Mouse (Mus musculus): Measurements from ENCODE around the gene Mecom. TPM values are rescaled to one million over a fixed set of nuclear protein-coding genes. Genes with fewer than 3 reads are reported as not detected.

Gene Mecom
- total RNA-seq, 1 experiment: 2.3 TPM

GRCm38 (mm10) chr3:30276099-30276498 is 271.7 kb downstream of the Mecom start:
- Histone ChIP-seq H3K9me3 (ENCODE audit: control insufficient read depth, insufficient read depth, low read depth, low read length) (no peaks in the 10 kb centered on the region), H3K27ac (ENCODE audit: insufficient read depth, low read depth, low read length, poor library complexity, severe bottlenecking) (no peak overlapping the region), H3K4me3 (ENCODE audit: insufficient read depth in 1 of 2, low read depth in 1 of 2, low read length in 2 of 2, poor library complexity in 1 of 2, severe bottlenecking in 1 of 2) (no peak overlapping the region), H3K9ac (ENCODE audit: insufficient read depth, low read depth, low read length, poor library complexity, severe bottlenecking) (no peak overlapping the region), H3K4me1 (ENCODE audit: control insufficient read depth in 2 of 2, insufficient read depth in 2 of 2, low read length in 2 of 2, poor library complexity in 1 of 2) (no peaks in the 10 kb centered on the region), H3K36me3 (ENCODE audit: control insufficient read depth, insufficient read depth, low read length, poor library complexity, severe bottlenecking) (no peaks in the 10 kb centered on the region)
- no peak for DNase-seq (ENCODE audit: low read depth, low spot score)
- no peak for TF ChIP-seq ZC3H11A (IDR thresholded peaks at IDR 0.05; ENCODE audit: borderline replicate concordance, low read depth, low read length)
- no peak for TF ChIP-seq HCFC1 (IDR thresholded peaks at IDR 0.05; ENCODE audit: borderline replicate concordance, insufficient read depth, low read length)
- no peak for TF ChIP-seq ZNF384 (IDR thresholded peaks at IDR 0.05; ENCODE audit: low read depth, low read length)
- no peak for TF ChIP-seq MAFK (IDR thresholded peaks at IDR 0.05; ENCODE audit: insufficient read depth, low read depth, low read length)
- TF ChIP-seq CHD2 (IDR thresholded peaks at IDR 0.05; ENCODE audit: low read depth, low read length): no peak
- in situ Hi-C loops (cut with MboI; ENCODE audit: low sequenced_read_pairs in 2 of 2, unreplicated experiment in 2 of 2): no loop called here

GRCm38 (mm10) chr3:30269253-30269652 is 278.6 kb downstream of the Mecom start:
- Histone ChIP-seq H3K9me3 (ENCODE audit: control insufficient read depth, insufficient read depth, low read depth, low read length) (no peaks in the 10 kb centered on the region), H3K9ac (ENCODE audit: insufficient read depth, low read depth, low read length, poor library complexity, severe bottlenecking) (no peak overlapping the region), H3K4me1 (ENCODE audit: control insufficient read depth in 2 of 2, insufficient read depth in 2 of 2, low read length in 2 of 2, poor library complexity in 1 of 2) (no peaks in the 10 kb centered on the region), H3K36me3 (ENCODE audit: control insufficient read depth, insufficient read depth, low read length, poor library complexity, severe bottlenecking) (no peaks in the 10 kb centered on the region), H3K4me3 (ENCODE audit: insufficient read depth in 1 of 2, low read depth in 1 of 2, low read length in 2 of 2, poor library complexity in 1 of 2, severe bottlenecking in 1 of 2) (no peak overlapping the region), H3K27ac (ENCODE audit: insufficient read depth, low read depth, low read length, poor library complexity, severe bottlenecking) (no peak overlapping the region)
- no peak for DNase-seq (ENCODE audit: low read depth, low spot score)
- in situ Hi-C loops (cut with MboI; ENCODE audit: low sequenced_read_pairs in 2 of 2, unreplicated experiment in 2 of 2): no loop called here
- no peak for TF ChIP-seq CHD2 (IDR thresholded peaks at IDR 0.05; ENCODE audit: low read depth, low read length)
- 0 out of 2 replicates have a peak, but pooled peaks have one; percentile 13 for TF ChIP-seq ZC3H11A (IDR thresholded peaks at IDR 0.05; ENCODE audit: borderline replicate concordance, low read depth, low read length)
- no peak for TF ChIP-seq ZNF384 (IDR thresholded peaks at IDR 0.05; ENCODE audit: low read depth, low read length)
- no peak for TF ChIP-seq HCFC1 (IDR thresholded peaks at IDR 0.05; ENCODE audit: borderline replicate concordance, insufficient read depth, low read length)

GRCm38 (mm10) chr3:30260945-30261344 is 286.9 kb downstream of the Mecom start:
- in situ Hi-C loops (cut with MboI; ENCODE audit: low sequenced_read_pairs in 2 of 2, unreplicated experiment in 2 of 2): no loop called here
- H3K4me3 ChIP-seq (ENCODE audit: insufficient read depth in 1 of 2, low read depth in 1 of 2, low read length in 2 of 2, poor library complexity in 1 of 2, severe bottlenecking in 1 of 2): no peak overlapping the region
- H3K9me3 ChIP-seq (ENCODE audit: control insufficient read depth, insufficient read depth, low read depth, low read length): no peaks in the 10 kb centered on the region
- no peak for TF ChIP-seq MAFK (IDR thresholded peaks at IDR 0.05; ENCODE audit: insufficient read depth, low read depth, low read length)
- TF ChIP-seq ZNF384 (IDR thresholded peaks at IDR 0.05; ENCODE audit: low read depth, low read length): no peak
- TF ChIP-seq ZC3H11A (IDR thresholded peaks at IDR 0.05; ENCODE audit: borderline replicate concordance, low read depth, low read length): no peak
- no peak for TF ChIP-seq CHD2 (IDR thresholded peaks at IDR 0.05; ENCODE audit: low read depth, low read length)
- TF ChIP-seq HCFC1 (IDR thresholded peaks at IDR 0.05; ENCODE audit: borderline replicate concordance, insufficient read depth, low read length): no peak
- H3K36me3 ChIP-seq (ENCODE audit: control insufficient read depth, insufficient read depth, low read length, poor library complexity, severe bottlenecking): no peaks in the 10 kb centered on the region
- H3K9ac ChIP-seq (ENCODE audit: insufficient read depth, low read depth, low read length, poor library complexity, severe bottlenecking): no peak overlapping the region
- DNase-seq (ENCODE audit: low read depth, low spot score): no peak
- H3K27ac ChIP-seq (ENCODE audit: insufficient read depth, low read depth, low read length, poor library complexity, severe bottlenecking): no peak overlapping the region
- no peaks in the 10 kb centered on the region for H3K4me1 ChIP-seq (ENCODE audit: control insufficient read depth in 2 of 2, insufficient read depth in 2 of 2, low read length in 2 of 2, poor library complexity in 1 of 2)

GRCm38 (mm10) chr3:30258421-30258820 is 289.4 kb downstream of the Mecom start:
- no peak for DNase-seq (ENCODE audit: low read depth, low spot score)
- H3K9me3 ChIP-seq (ENCODE audit: control insufficient read depth, insufficient read depth, low read depth, low read length): no peaks in the 10 kb centered on the region
- no peak overlapping the region for H3K4me3 ChIP-seq (ENCODE audit: insufficient read depth in 1 of 2, low read depth in 1 of 2, low read length in 2 of 2, poor library complexity in 1 of 2, severe bottlenecking in 1 of 2)
- no peak overlapping the region for H3K27ac ChIP-seq (ENCODE audit: insufficient read depth, low read depth, low read length, poor library complexity, severe bottlenecking)
- H3K36me3 ChIP-seq (ENCODE audit: control insufficient read depth, insufficient read depth, low read length, poor library complexity, severe bottlenecking): no peaks in the 10 kb centered on the region
- in situ Hi-C loops (cut with MboI; ENCODE audit: low sequenced_read_pairs in 2 of 2, unreplicated experiment in 2 of 2): no loop called here
- TF ChIP-seq HCFC1 (IDR thresholded peaks at IDR 0.05; ENCODE audit: borderline replicate concordance, insufficient read depth, low read length) (no peak), MAFK (IDR thresholded peaks at IDR 0.05; ENCODE audit: insufficient read depth, low read depth, low read length) (no peak), ZC3H11A (IDR thresholded peaks at IDR 0.05; ENCODE audit: borderline replicate concordance, low read depth, low read length) (no peak), ZNF384 (IDR thresholded peaks at IDR 0.05; ENCODE audit: low read depth, low read length) (no peak), CHD2 (IDR thresholded peaks at IDR 0.05; ENCODE audit: low read depth, low read length) (no peak)
- H3K9ac ChIP-seq (ENCODE audit: insufficient read depth, low read depth, low read length, poor library complexity, severe bottlenecking): no peak overlapping the region; the same call in 1 of the 2 replicates
- no peaks in the 10 kb centered on the region for H3K4me1 ChIP-seq (ENCODE audit: control insufficient read depth in 2 of 2, insufficient read depth in 2 of 2, low read length in 2 of 2, poor library complexity in 1 of 2)

GRCm38 (mm10) chr3:30257776-30258175 is 290.0 kb downstream of the Mecom start:
- no peak overlapping the region for H3K27ac ChIP-seq (ENCODE audit: insufficient read depth, low read depth, low read length, poor library complexity, severe bottlenecking)
- no peaks in the 10 kb centered on the region for H3K4me1 ChIP-seq (ENCODE audit: control insufficient read depth in 2 of 2, insufficient read depth in 2 of 2, low read length in 2 of 2, poor library complexity in 1 of 2)
- in situ Hi-C loops (cut with MboI; ENCODE audit: low sequenced_read_pairs in 2 of 2, unreplicated experiment in 2 of 2): no loop called here
- H3K9me3 ChIP-seq (ENCODE audit: control insufficient read depth, insufficient read depth, low read depth, low read length): no peaks in the 10 kb centered on the region
- TF ChIP-seq ZC3H11A (IDR thresholded peaks at IDR 0.05; ENCODE audit: borderline replicate concordance, low read depth, low read length) (no peak), ZNF384 (IDR thresholded peaks at IDR 0.05; ENCODE audit: low read depth, low read length) (no peak)
- no peak overlapping the region for H3K4me3 ChIP-seq (ENCODE audit: insufficient read depth in 1 of 2, low read depth in 1 of 2, low read length in 2 of 2, poor library complexity in 1 of 2, severe bottlenecking in 1 of 2)
- DNase-seq (ENCODE audit: low read depth, low spot score): no peak
- H3K36me3 ChIP-seq (ENCODE audit: control insufficient read depth, insufficient read depth, low read length, poor library complexity, severe bottlenecking): no peaks in the 10 kb centered on the region
- H3K9ac ChIP-seq (ENCODE audit: insufficient read depth, low read depth, low read length, poor library complexity, severe bottlenecking): no peak overlapping the region
